Mouse (Mus musculus): Measurements from ENCODE around the gene Dnmt3a. TPM values are rescaled to one million over a fixed set of nuclear protein-coding genes. Genes with fewer than 3 reads are reported as not detected.
A peak's percentile ranks its signal among the peaks of the same experiment; 100 is the strongest.

The Dnmt3a gene
- polyA plus RNA-seq, 1 experiment: 41.5 TPM

- peaks cover 6% of the 10 kb centered on the region for H3K4me1 ChIP-seq (ENCODE audit: control insufficient read depth, insufficient read depth, low read length)
- no peak overlapping the region for H3K27ac ChIP-seq (ENCODE audit: control insufficient read depth, insufficient read depth, low read depth, low read length, poor library complexity)
- H3K4me3 ChIP-seq (replicated peaks; ENCODE audit: control insufficient read depth, low read depth, low read length): no peak overlapping the region
- TF ChIP-seq POLR2A (IDR thresholded peaks at IDR 0.05; ENCODE audit: borderline replicate concordance, control insufficient read depth, low read depth, low read length) (no peak), CTCF (IDR thresholded peaks at IDR 0.05; ENCODE audit: control insufficient read depth, insufficient read depth, low read length) (peak; percentile 48)
- 20% methylated on average over 5 of the region's 5 CpGs for WGBS
These were observed 46.7 kb downstream of the Dnmt3a start for GRCm38 (mm10) chr12:3852521-3852920.

DNA sequence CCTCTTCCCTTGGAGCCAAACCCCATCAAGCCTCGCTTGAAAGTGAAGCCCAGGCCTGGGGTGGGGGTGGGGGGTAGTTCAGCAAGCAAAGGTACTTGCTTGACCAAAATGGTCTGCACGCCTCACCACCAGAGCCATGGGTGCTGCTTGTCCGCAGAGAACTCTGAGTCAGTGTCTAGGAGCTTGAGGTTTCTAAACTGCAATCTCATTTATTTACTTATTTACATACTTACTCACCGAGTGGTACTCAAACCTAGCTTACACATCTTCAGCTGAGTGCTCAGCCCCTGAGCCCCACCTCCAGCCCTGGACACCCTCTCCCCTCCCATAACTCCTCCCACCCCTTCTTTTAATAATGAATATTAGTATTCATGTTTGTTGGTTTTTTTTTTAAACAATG lies 48.6 kb downstream of the Dnmt3a start:
- WGBS: 67% methylated on average over 4 of the region's 4 CpGs
- Histone ChIP-seq H3K4me3 (replicated peaks; ENCODE audit: control insufficient read depth, low read depth, low read length) (no peak overlapping the region), H3K4me1 (ENCODE audit: control insufficient read depth, insufficient read depth, low read length) (peaks cover 7% of the 10 kb centered on the region), H3K27ac (ENCODE audit: control insufficient read depth, insufficient read depth, low read depth, low read length, poor library complexity) (no peak overlapping the region)
- TF ChIP-seq CTCF (IDR thresholded peaks at IDR 0.05; ENCODE audit: control insufficient read depth, insufficient read depth, low read length): no peak
- no peak for TF ChIP-seq POLR2A (IDR thresholded peaks at IDR 0.05; ENCODE audit: borderline replicate concordance, control insufficient read depth, low read depth, low read length)

- peak; percentile 39; the same call in 1 of the 2 replicates for TF ChIP-seq POLR2A (IDR thresholded peaks at IDR 0.05; ENCODE audit: borderline replicate concordance, control insufficient read depth, low read depth, low read length)
- no peak for TF ChIP-seq CTCF (IDR thresholded peaks at IDR 0.05; ENCODE audit: control insufficient read depth, insufficient read depth, low read length)
- WGBS: 6% methylated on average over 7 of the region's 7 CpGs
- no peak overlapping the region for H3K4me3 ChIP-seq (replicated peaks; ENCODE audit: control insufficient read depth, low read depth, low read length)
- peaks cover 7% of the 10 kb centered on the region for H3K4me1 ChIP-seq (ENCODE audit: control insufficient read depth, insufficient read depth, low read length)
- peak overlapping the region; percentile 75 for H3K27ac ChIP-seq (ENCODE audit: control insufficient read depth, insufficient read depth, low read depth, low read length, poor library complexity)
These were observed 50.1 kb downstream of the Dnmt3a start for GRCm38 (mm10) chr12:3855762-3856501.

- WGBS: 30% methylated on average over 2 of the region's 2 CpGs
- TF ChIP-seq CTCF (IDR thresholded peaks at IDR 0.05; ENCODE audit: control insufficient read depth, insufficient read depth, low read length) (no peak), POLR2A (IDR thresholded peaks at IDR 0.05; ENCODE audit: borderline replicate concordance, control insufficient read depth, low read depth, low read length) (no peak)
- H3K4me1 ChIP-seq (ENCODE audit: control insufficient read depth, insufficient read depth, low read length): peaks cover 9% of the 10 kb centered on the region
- H3K27ac ChIP-seq (ENCODE audit: control insufficient read depth, insufficient read depth, low read depth, low read length, poor library complexity): peak overlapping the region; percentile 75
- no peak overlapping the region for H3K4me3 ChIP-seq (replicated peaks; ENCODE audit: control insufficient read depth, low read depth, low read length)
These were observed 50.9 kb downstream of the Dnmt3a start for GRCm38 (mm10) chr12:3856748-3857147.

- 52% methylated on average over 3 of the region's 3 CpGs for WGBS
- peaks cover 9% of the 10 kb centered on the region for H3K4me1 ChIP-seq (ENCODE audit: control insufficient read depth, insufficient read depth, low read length)
- H3K4me3 ChIP-seq (replicated peaks; ENCODE audit: control insufficient read depth, low read depth, low read length): no peak overlapping the region
- no peak for TF ChIP-seq CTCF (IDR thresholded peaks at IDR 0.05; ENCODE audit: control insufficient read depth, insufficient read depth, low read length)
- TF ChIP-seq POLR2A (IDR thresholded peaks at IDR 0.05; ENCODE audit: borderline replicate concordance, control insufficient read depth, low read depth, low read length): no peak
- H3K27ac ChIP-seq (ENCODE audit: control insufficient read depth, insufficient read depth, low read depth, low read length, poor library complexity): no peak overlapping the region
These were observed 51.4 kb downstream of the Dnmt3a start for GRCm38 (mm10) chr12:3857231-3857630.

DNA sequence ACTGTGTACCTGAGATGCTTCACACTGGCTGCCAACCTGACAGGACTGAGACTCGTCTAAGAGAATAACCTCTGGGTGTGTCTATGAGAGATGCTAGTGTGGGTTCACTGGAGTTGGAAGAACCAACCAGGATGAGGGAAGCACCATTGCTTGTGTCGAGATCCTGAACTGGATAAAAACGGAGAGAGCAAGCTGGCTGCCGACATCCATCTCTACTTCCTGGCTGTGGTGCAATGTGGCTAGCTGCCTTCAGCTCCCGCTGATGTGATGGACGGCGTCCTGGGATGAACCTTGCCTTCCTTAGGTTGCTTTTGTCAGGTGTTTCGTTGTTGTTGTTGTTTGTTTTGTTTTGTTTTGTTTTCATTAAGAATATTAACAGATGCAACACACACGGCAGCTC lies 52.0 kb downstream of the Dnmt3a start:
- Histone ChIP-seq H3K4me1 (ENCODE audit: control insufficient read depth, insufficient read depth, low read length) (peaks cover 9% of the 10 kb centered on the region), H3K4me3 (replicated peaks; ENCODE audit: control insufficient read depth, low read depth, low read length) (no peak overlapping the region), H3K27ac (ENCODE audit: control insufficient read depth, insufficient read depth, low read depth, low read length, poor library complexity) (no peak overlapping the region)
- 67% methylated on average over 9 of the region's 9 CpGs for WGBS
- TF ChIP-seq POLR2A (IDR thresholded peaks at IDR 0.05; ENCODE audit: borderline replicate concordance, control insufficient read depth, low read depth, low read length) (no peak), CTCF (IDR thresholded peaks at IDR 0.05; ENCODE audit: control insufficient read depth, insufficient read depth, low read length) (no peak)

DNA sequence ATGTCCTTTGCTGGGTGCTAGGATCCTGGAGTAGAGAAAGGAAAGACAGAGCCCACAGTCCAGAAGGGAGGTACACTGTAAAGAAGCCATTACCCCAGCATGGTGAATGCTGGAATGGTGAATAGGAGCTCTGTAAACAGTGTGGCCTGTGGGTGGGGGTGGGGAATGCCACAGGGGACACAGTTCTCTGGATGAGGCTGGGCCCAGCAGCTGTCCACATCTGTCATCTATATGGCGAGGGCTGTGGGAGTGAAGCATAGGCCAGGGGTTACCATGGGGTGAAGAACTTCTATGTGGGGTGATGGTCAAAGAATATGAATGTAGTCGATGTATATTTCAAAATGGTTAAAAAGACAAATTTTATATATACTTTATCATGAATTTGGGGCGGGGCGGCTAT lies 52.9 kb downstream of the Dnmt3a start:
- H3K4me1 ChIP-seq (ENCODE audit: control insufficient read depth, insufficient read depth, low read length): peaks cover 9% of the 10 kb centered on the region
- no peak overlapping the region for H3K27ac ChIP-seq (ENCODE audit: control insufficient read depth, insufficient read depth, low read depth, low read length, poor library complexity)
- 80% methylated on average over 4 of the region's 4 CpGs for WGBS
- H3K4me3 ChIP-seq (replicated peaks; ENCODE audit: control insufficient read depth, low read depth, low read length): no peak overlapping the region
- TF ChIP-seq CTCF (IDR thresholded peaks at IDR 0.05; ENCODE audit: control insufficient read depth, insufficient read depth, low read length): no peak
- no peak for TF ChIP-seq POLR2A (IDR thresholded peaks at IDR 0.05; ENCODE audit: borderline replicate concordance, control insufficient read depth, low read depth, low read length)

GRCm38 (mm10) chr12:3859545-3859944 lies 53.7 kb downstream of the Dnmt3a start:
- 74% methylated on average over 3 of the region's 3 CpGs for WGBS
- H3K4me3 ChIP-seq (replicated peaks; ENCODE audit: control insufficient read depth, low read depth, low read length): no peak overlapping the region
- no peak for TF ChIP-seq POLR2A (IDR thresholded peaks at IDR 0.05; ENCODE audit: borderline replicate concordance, control insufficient read depth, low read depth, low read length)
- no peak for TF ChIP-seq CTCF (IDR thresholded peaks at IDR 0.05; ENCODE audit: control insufficient read depth, insufficient read depth, low read length)
- peaks cover 9% of the 10 kb centered on the region for H3K4me1 ChIP-seq (ENCODE audit: control insufficient read depth, insufficient read depth, low read length)
- no peak overlapping the region for H3K27ac ChIP-seq (ENCODE audit: control insufficient read depth, insufficient read depth, low read depth, low read length, poor library complexity)
